Mouse (Mus musculus) MEL (cell line): Measurements from ENCODE around the gene Naa16. TPM values are rescaled to one million over a fixed set of nuclear protein-coding genes. Genes with fewer than 3 reads are reported as not detected.
A peak's percentile ranks its signal among the peaks of the same experiment; 100 is the strongest.

Experiments
- DNase-seq: peaks from one replicate; pipeline ENCODE4 v3.0.0; 2011; ENCODE audit warnings: low read depth, low spot score
- H3K27ac ChIP-seq: 2 replicates; pipeline ENCODE4 v1.5.1; 2012; ENCODE audit warnings: low read depth, mild to moderate bottlenecking, control low read depth, low read length, moderate library complexity; ENCODE audit not compliant: control insufficient read depth
- H3K27me3 ChIP-seq, 2 experiments: fragments of 150-350 bp in 1 of 2; sonication (generic) in 1 of 2; 2 replicates each; pipeline ENCODE4 v1.6.1; 2012; ENCODE audit warnings: low read length in 2 of 2, mild to moderate bottlenecking in 2 of 2, improper control_type of control experiment in 1 of 2, moderate library complexity in 1 of 2; ENCODE audit not compliant: insufficient read depth in 2 of 2, control insufficient read depth in 1 of 2
- H3K36me3 ChIP-seq, 2 experiments: 2 replicates each; pipeline ENCODE4 v1.6.1; 2012 to 2014; ENCODE audit warnings: low read length in 2 of 2, improper control_type of control experiment in 1 of 2, inconsistent platforms in 1 of 2, mild to moderate bottlenecking in 1 of 2; ENCODE audit not compliant: insufficient read depth in 2 of 2, control insufficient read depth in 1 of 2
- H3K4me1 ChIP-seq, 2 experiments: fragments of 150-350 bp in 1 of 2; sonication (generic) in 1 of 2; 2 replicates each; pipeline ENCODE4 v1.6.1; 2012; ENCODE audit warnings: low read length in 2 of 2, improper control_type of control experiment in 1 of 2, mild to moderate bottlenecking in 1 of 2; ENCODE audit not compliant: insufficient read depth in 2 of 2, control insufficient read depth in 1 of 2
- H3K4me3 ChIP-seq, 2 experiments: fragments of 150-350 bp in 1 of 2; sonication (generic) in 1 of 2; 2 replicates each; pipeline ENCODE4 v1.5.1; 2012; ENCODE audit warnings: low read depth in 2 of 2, low read length in 2 of 2, mild to moderate bottlenecking in 2 of 2, moderate library complexity in 2 of 2, control low read depth in 1 of 2, improper control_type of control experiment in 1 of 2; ENCODE audit not compliant: control insufficient read depth in 1 of 2, insufficient read depth in 1 of 2
- H3K79me2 ChIP-seq: 2 replicates; pipeline ENCODE4 v1.6.1; 2012; ENCODE audit warnings: mild to moderate bottlenecking, low read length, moderate library complexity; ENCODE audit not compliant: control insufficient read depth, poor library complexity, insufficient read depth
- H3K9ac ChIP-seq: 2 replicates; pipeline ENCODE4 v1.6.1; 2012; ENCODE audit warnings: low read depth, mild to moderate bottlenecking, control low read depth, low read length, moderate library complexity; ENCODE audit not compliant: control insufficient read depth, poor library complexity, severe bottlenecking
- H3K9me3 ChIP-seq: fragments of 150-350 bp; sonication (generic); replicated peaks from 2 replicates; pipeline ENCODE4 v1.6.1; 2012; ENCODE audit warnings: mild to moderate bottlenecking, low read length, improper control_type of control experiment, moderate library complexity; ENCODE audit not compliant: insufficient read depth
- CHD1 ChIP-seq: IDR thresholded peaks from 2 replicates; pipeline ENCODE4 v1.6.1; 2012; ENCODE audit warnings: low read depth, mild to moderate bottlenecking, inconsistent platforms, low read length, improper control_type of control experiment
- CHD2 ChIP-seq: IDR thresholded peaks from 2 replicates; pipeline ENCODE4 v1.6.1; 2011; ENCODE audit warnings: low read length, improper control_type of control experiment
- E2F4 ChIP-seq: IDR thresholded peaks from 2 replicates; pipeline ENCODE4 v1.6.1; 2011; ENCODE audit warnings: low read depth, low read length, improper control_type of control experiment, borderline replicate concordance
- EP300 ChIP-seq, 2 experiments: IDR thresholded peaks; 2 replicates each; pipeline ENCODE4 v1.6.1; 2011; ENCODE audit warnings: improper control_type of control experiment in 2 of 2, low read length in 2 of 2, low read depth in 1 of 2, mild to moderate bottlenecking in 1 of 2
- ETS1 ChIP-seq: IDR thresholded peaks from 2 replicates; pipeline ENCODE4 v1.6.1; 2012; ENCODE audit warnings: low read depth, mild to moderate bottlenecking, inconsistent platforms, low read length, improper control_type of control experiment, moderate library complexity
- GATA1 ChIP-seq: IDR thresholded peaks from 2 replicates; pipeline ENCODE4 v1.6.1; 2011; ENCODE audit warnings: low read depth, low read length, improper control_type of control experiment
- JUND ChIP-seq: IDR thresholded peaks from 2 replicates; pipeline ENCODE4 v1.6.1; 2011; ENCODE audit warnings: low read depth, mild to moderate bottlenecking, improper control_type of control experiment, low read length
- KAT2A ChIP-seq: conservative IDR thresholded peaks from 2 replicates; pipeline ENCODE4 v1.6.1; 2012; ENCODE audit warnings: low read depth, low read length, improper control_type of control experiment, inconsistent platforms
- MAFK ChIP-seq: IDR thresholded peaks from 2 replicates; pipeline ENCODE4 v1.6.1; 2011; ENCODE audit warnings: low read depth, mild to moderate bottlenecking, low read length, improper control_type of control experiment, borderline replicate concordance
- MXI1 ChIP-seq: IDR thresholded peaks from 2 replicates; pipeline ENCODE4 v1.6.1; 2011; ENCODE audit warnings: mild to moderate bottlenecking, low read depth, low read length, improper control_type of control experiment
- NELFE ChIP-seq: IDR thresholded peaks from 2 replicates; pipeline ENCODE4 v1.6.1; 2011; ENCODE audit warnings: low read depth, low read length, improper control_type of control experiment
- NRF1 ChIP-seq: IDR thresholded peaks from 2 replicates; pipeline ENCODE4 v1.6.1; 2014; ENCODE audit warnings: low read depth, mild to moderate bottlenecking, inconsistent platforms, low read length, improper control_type of control experiment, moderate library complexity; ENCODE audit not compliant: poor library complexity, insufficient read depth, severe bottlenecking
- POLR2A ChIP-seq, 2 experiments: IDR thresholded peaks; 2 replicates each; pipeline ENCODE4 v1.6.1; 2011 to 2012; ENCODE audit warnings: low read length in 2 of 2, mild to moderate bottlenecking in 2 of 2, control low read depth in 1 of 2, improper control_type of control experiment in 1 of 2, low read depth in 1 of 2, moderate library complexity in 1 of 2; ENCODE audit not compliant: control insufficient read depth in 1 of 2, insufficient read depth in 1 of 2, poor library complexity in 1 of 2
- POLR2AphosphoS2 ChIP-seq: IDR thresholded peaks from 2 replicates; pipeline ENCODE4 v1.6.1; 2011; ENCODE audit warnings: low read length, improper control_type of control experiment
- RCOR1 ChIP-seq: IDR thresholded peaks from 2 replicates; pipeline ENCODE4 v1.6.1; 2012; ENCODE audit warnings: low read depth, mild to moderate bottlenecking, inconsistent platforms, low read length, improper control_type of control experiment
- SIN3A ChIP-seq: IDR thresholded peaks from 2 replicates; pipeline ENCODE4 v1.6.1; 2012; ENCODE audit warnings: low read length, improper control_type of control experiment, inconsistent platforms
- SMC3 ChIP-seq: IDR thresholded peaks from 2 replicates; pipeline ENCODE4 v1.6.1; 2011; ENCODE audit warnings: low read depth, low read length, improper control_type of control experiment
- TAL1 ChIP-seq: IDR thresholded peaks from 2 replicates; pipeline ENCODE4 v1.6.1; 2012; ENCODE audit warnings: mild to moderate bottlenecking, inconsistent platforms, low read length, moderate library complexity, mixed read lengths
- TBP ChIP-seq: IDR thresholded peaks from 2 replicates; pipeline ENCODE4 v1.8.0; 2011; ENCODE audit warnings: low read depth, low read length, improper control_type of control experiment
- ZKSCAN1 ChIP-seq: IDR thresholded peaks from 2 replicates; pipeline ENCODE4 v1.6.1; 2012; ENCODE audit warnings: low read depth, mild to moderate bottlenecking, inconsistent platforms, low read length, improper control_type of control experiment, moderate library complexity
- ZNF384 ChIP-seq: IDR thresholded peaks from 2 replicates; pipeline ENCODE4 v1.6.1; 2012; ENCODE audit warnings: low read depth, mild to moderate bottlenecking, inconsistent platforms, low read length, improper control_type of control experiment
- polyA plus RNA-seq, 2 experiments: library from polyadenylated mRNA; stranded (reverse) in 1 of 2; unstranded in 1 of 2; fragments of >175 nt in 1 of 2; fragments of >200 nt in 1 of 2; gene quantifications; 2 replicates each; pipeline versions ENCODE4 v1.2.1 to v1.2.4; 2012; ENCODE audit warnings: low replicate concordance in 2 of 2, low read depth in 1 of 2; ENCODE audit not compliant: insufficient read length in 2 of 2, insufficient read depth in 1 of 2, missing spikeins in 1 of 2
- total RNA-seq: library from RNA; depleted of rRNA; stranded (reverse); fragments of 300-350 nt; gene quantifications from 2 replicates; pipeline ENCODE4 v1.2.3, GENCODE M21; 2012

Gene Naa16
- total and polyA plus RNA-seq, 3 experiments, result 22.4 to 51.6 TPM; not detected in 1

DNA sequence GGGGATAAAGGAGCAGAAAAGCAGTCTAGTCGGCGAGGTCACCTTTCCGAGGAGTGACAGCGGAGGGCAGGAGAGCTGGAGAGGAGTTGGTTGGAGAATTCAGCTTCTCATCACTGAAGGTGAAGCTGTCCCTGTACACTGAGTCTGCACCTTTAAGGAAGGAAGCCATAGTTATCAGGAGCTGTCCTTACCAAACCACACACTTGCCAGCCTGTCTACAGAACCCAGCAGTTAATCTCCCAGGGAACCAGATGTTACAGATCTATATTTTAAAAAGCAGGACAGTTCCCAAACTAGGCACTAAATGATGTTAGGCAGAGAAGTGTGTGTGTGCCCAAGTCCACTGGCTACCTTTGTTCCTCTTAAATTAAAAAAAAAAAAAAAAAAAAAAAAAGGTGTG is 98.9 kb downstream of the Naa16 start:
- TF ChIP-seq NRF1 (no peak), EP300 (IDR thresholded peaks at IDR 0.05; ENCODE audit: low read depth in 1 of 2, low read length in 2 of 2) (peak; percentile 52 to 56; a peak in 2 of 4 replicates), E2F4 (no peak), ETS1 (0 out of 2 replicates have a peak, but pooled peaks have one; percentile 28), KAT2A (no peak), NELFE (no peak), POLR2A (IDR thresholded peaks at IDR 0.05; ENCODE audit: control insufficient read depth in 1 of 2, insufficient read depth in 1 of 2, low read depth in 1 of 2, low read length in 2 of 2, poor library complexity in 1 of 2) (no peak), JUND (no peak), CHD2 (no peak), POLR2AphosphoS2 (no peak), MXI1 (no peak), ZKSCAN1 (no peak), RCOR1 (no peak), MAFK (no peak), CHD1 (no peak), ZNF384 (peak; percentile 80), SIN3A (peak; percentile 54), TAL1 (peak; percentile 28; the same call in 1 of the 2 replicates), GATA1 (peak; percentile 68), SMC3 (no peak)
- Histone ChIP-seq H3K36me3 (peaks cover 0 to 20% of the 10 kb centered on the region in 2 experiments; a peak in 2 of 4 replicates), H3K4me1 (peaks cover 12 to 29% of the 10 kb centered on the region in 2 experiments), H3K27me3 (no peaks in the 10 kb centered on the region), H3K27ac (no peak overlapping the region), H3K9me3 (no peaks in the 10 kb centered on the region), H3K9ac (no peak overlapping the region), H3K4me3 (no peak overlapping the region), H3K79me2 (no peaks in the 10 kb centered on the region)
- peak; percentile 47 for DNase-seq

DNA sequence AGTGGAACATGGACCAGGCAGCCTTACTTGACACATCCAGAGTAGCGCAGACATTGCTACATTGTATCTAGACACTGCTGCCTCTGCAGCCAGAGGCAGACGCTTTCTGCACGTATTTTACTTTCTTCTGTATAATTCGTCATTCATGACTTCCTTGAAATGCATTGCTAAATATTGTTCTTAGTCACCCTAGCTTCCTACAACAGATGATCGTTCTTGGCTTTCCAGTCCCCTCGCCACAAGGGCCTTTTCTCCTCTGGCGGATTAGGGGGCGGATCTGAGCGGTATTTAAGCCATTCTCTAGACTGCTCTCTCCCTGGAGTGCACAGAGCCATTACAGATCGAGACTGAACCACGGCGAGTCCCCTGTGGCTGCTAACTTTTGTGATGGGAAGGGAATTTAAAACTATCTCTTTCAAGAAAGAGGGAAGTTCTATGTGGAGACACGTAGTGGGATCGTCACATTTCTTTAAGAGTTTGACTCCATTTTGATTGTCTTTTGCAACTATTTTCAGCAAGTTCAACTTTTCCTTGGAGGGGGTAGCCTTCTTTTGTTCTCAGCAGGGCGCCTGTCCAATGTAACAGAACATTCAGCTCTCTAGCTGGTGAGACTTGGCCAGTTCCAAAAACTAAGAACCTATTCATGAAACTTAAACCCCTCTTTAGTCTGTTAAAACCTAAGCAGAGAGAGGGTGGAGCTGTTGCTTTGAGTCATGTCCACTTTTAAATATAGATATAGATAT is 99.7 kb downstream of the Naa16 start:
- no peak for DNase-seq
- Histone ChIP-seq H3K27ac (no peak overlapping the region), H3K9ac (no peak overlapping the region), H3K36me3 (peaks cover 0 to 15% of the 10 kb centered on the region in 2 experiments; a peak in 2 of 4 replicates), H3K4me1 (peaks cover 10 to 23% of the 10 kb centered on the region in 2 experiments), H3K27me3 (no peaks in the 10 kb centered on the region), H3K4me3 (no peak overlapping the region), H3K9me3 (no peaks in the 10 kb centered on the region), H3K79me2 (no peaks in the 10 kb centered on the region)
- TF ChIP-seq TAL1 (no peak), TBP (peak; percentile 45; the same call in 1 of the 2 replicates)
- TF ChIP-seq, all 39 proteins: peak for 1
